Comparison of ENCODE assay signal across 8 mouse cellular contexts in the genomic region with DNA sequence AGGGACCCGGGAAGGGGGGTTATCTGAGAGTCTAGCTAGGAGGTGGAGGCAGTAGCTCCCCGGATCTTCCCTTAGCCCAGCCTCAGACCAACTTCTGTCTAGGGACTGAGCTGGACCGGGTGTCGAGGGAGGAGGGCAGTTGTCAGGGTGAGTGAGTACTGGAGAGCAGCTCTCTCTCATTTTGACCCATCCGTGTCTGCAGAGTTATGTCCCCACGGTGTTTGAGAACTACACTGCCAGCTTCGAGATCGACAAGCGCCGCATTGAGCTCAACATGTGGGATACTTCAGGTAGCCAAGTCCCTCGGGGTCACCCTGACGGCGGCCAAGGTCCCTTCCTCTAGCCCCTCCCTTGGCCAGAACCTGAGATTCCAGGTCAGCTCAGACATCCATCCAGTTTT. TPM values are rescaled to one million over a fixed set of nuclear protein-coding genes. Genes with fewer than 3 reads are reported as not detected.
DNase-seq lines count a peak whose midpoint lies in the region; ATAC-seq and TF ChIP-seq lines count a peak whose summit lies in the region.

No protein-coding gene starts in this region.

- H3K4me3 ChIP-seq in lung, postnatal 0 days (ENCODE audit: low read depth, low read length), result peak overlapping the region; percentile 77
- H3K4me3 ChIP-seq in forebrain, embryonic 14.5 days (ENCODE audit: low read depth, low read length), result peak overlapping the region; percentile 78
- H3K4me3 ChIP-seq in limb, embryonic 14.5 days (replicated peaks; ENCODE audit: low read length), result peak overlapping the region; percentile 70
- H3K4me3 ChIP-seq in stomach, embryonic 14.5 days (ENCODE audit: low read depth, low read length), result peak overlapping the region; percentile 71

- no peak for TF ChIP-seq POLR2A in limb, embryonic 14.5 days (IDR thresholded peaks at IDR 0.05; ENCODE audit: borderline replicate concordance, extremely low read depth, insufficient read depth, insufficient read length)

- 5% methylated on average over 13 of the region's 13 CpGs for WGBS in lung, postnatal 0 days
- 7% methylated on average over 13 of the region's 13 CpGs for WGBS in forebrain, embryonic 14.5 days
- WGBS in limb, embryonic 14.5 days, result 2% methylated on average over 13 of the region's 13 CpGs
- 3% methylated on average over 13 of the region's 13 CpGs for WGBS in stomach, embryonic 14.5 days

- TF ChIP-seq EP300 in lung, postnatal 0 days (IDR thresholded peaks at IDR 0.05), result no peak

- no peak for DNase-seq in lung, postnatal 0 days (ENCODE audit: low spot score)
- DNase-seq in lung, postnatal 14 days, result no peak
- no peak for DNase-seq in forebrain, embryonic 14.5 days (ENCODE audit: low spot score)
- no peak for DNase-seq in limb, embryonic 14.5 days (ENCODE audit: low spot score)
- DNase-seq in cerebellum, adult 11-12 months, result no peak
- no peak for DNase-seq in MN1 (ENCODE audit: low spot score)
- no peak for DNase-seq in layer of hippocampus, postnatal 14 days (ENCODE audit: low spot score in 2 of 2)

- H3K27ac ChIP-seq in lung, postnatal 0 days (ENCODE audit: low read length), result no peak overlapping the region
- H3K27ac ChIP-seq in forebrain, embryonic 14.5 days (ENCODE audit: low read depth, low read length), result peak overlapping the region; percentile 87
- H3K27ac ChIP-seq in limb, embryonic 14.5 days (replicated peaks; ENCODE audit: low read depth, low read length), result no peak overlapping the region
- no peak overlapping the region for H3K27ac ChIP-seq in stomach, embryonic 14.5 days (ENCODE audit: low read length)

- H3K9ac ChIP-seq in lung, postnatal 0 days (replicated peaks; ENCODE audit: low read depth), result peak overlapping the region; percentile 32; the same call in 1 of the 2 replicates
- H3K9ac ChIP-seq in forebrain, embryonic 14.5 days (ENCODE audit: low read length), result peak overlapping the region; percentile 88
- peak overlapping the region; percentile 61 for H3K9ac ChIP-seq in limb, embryonic 14.5 days (ENCODE audit: low read depth, low read length, severe bottlenecking)
- peak overlapping the region; percentile 61 for H3K9ac ChIP-seq in stomach, embryonic 14.5 days (replicated peaks; ENCODE audit: low read depth, low read length)

- H3K4me1 ChIP-seq in lung, postnatal 0 days (ENCODE audit: insufficient read depth, low read depth, low read length), result peaks cover 6% of the 10 kb centered on the region; the same call in 1 of the 2 replicates
- H3K4me1 ChIP-seq in forebrain, embryonic 14.5 days (ENCODE audit: control insufficient read depth, insufficient read depth, low read length), result peaks cover 26% of the 10 kb centered on the region
- peaks cover 19% of the 10 kb centered on the region for H3K4me1 ChIP-seq in limb, embryonic 14.5 days (ENCODE audit: control insufficient read depth, insufficient read depth, low read length)
- H3K4me1 ChIP-seq in stomach, embryonic 14.5 days (ENCODE audit: control insufficient read depth, insufficient read depth, low read length), result peaks cover 18% of the 10 kb centered on the region

- ATAC-seq in lung, postnatal 0 days, result no peak
- ATAC-seq in forebrain, embryonic 14.5 days, result no peak
- ATAC-seq in limb, embryonic 14.5 days (ENCODE audit: low FRiP score, low read depth), result no peak
- no peak for ATAC-seq in stomach, embryonic 14.5 days (ENCODE audit: insufficient number of reproducible peaks, insufficient read depth, low FRiP score, low read depth)

- TF ChIP-seq CTCF in lung, postnatal 0 days (IDR thresholded peaks at IDR 0.05), result no peak

- peak overlapping the region; percentile 98 for H3K4me2 ChIP-seq in lung, postnatal 0 days (replicated peaks; ENCODE audit: low read depth, low read length)
- peak overlapping the region; percentile 82 for H3K4me2 ChIP-seq in forebrain, embryonic 14.5 days (ENCODE audit: low read length)
- peak overlapping the region; percentile 95 for H3K4me2 ChIP-seq in limb, embryonic 14.5 days (replicated peaks; ENCODE audit: low read depth, low read length, severe bottlenecking)
- H3K4me2 ChIP-seq in stomach, embryonic 14.5 days (replicated peaks; ENCODE audit: low read depth, low read length), result peak overlapping the region; percentile 96

- no peaks in the 10 kb centered on the region for H3K9me3 ChIP-seq in lung, postnatal 0 days (ENCODE audit: low read length)
- no peaks in the 10 kb centered on the region for H3K9me3 ChIP-seq in forebrain, embryonic 14.5 days (replicated peaks; ENCODE audit: control insufficient read depth, low read length)
- H3K9me3 ChIP-seq in limb, embryonic 14.5 days (ENCODE audit: control insufficient read depth, low read length), result no peaks in the 10 kb centered on the region
- no peaks in the 10 kb centered on the region for H3K9me3 ChIP-seq in stomach, embryonic 14.5 days (ENCODE audit: control insufficient read depth, low read depth, low read length)

- no peaks in the 10 kb centered on the region for H3K36me3 ChIP-seq in lung, postnatal 0 days (ENCODE audit: insufficient read depth, low read length)
- peaks cover 15% of the 10 kb centered on the region; the same call in 1 of the 2 replicates for H3K36me3 ChIP-seq in forebrain, embryonic 14.5 days (ENCODE audit: control insufficient read depth, insufficient read depth, low read length)
- H3K36me3 ChIP-seq in limb, embryonic 14.5 days (ENCODE audit: control insufficient read depth, insufficient read depth, low read length), result no peaks in the 10 kb centered on the region
- H3K36me3 ChIP-seq in stomach, embryonic 14.5 days (ENCODE audit: control insufficient read depth, insufficient read depth, low read length), result no peaks in the 10 kb centered on the region

- no peaks in the 10 kb centered on the region for H3K27me3 ChIP-seq in lung, postnatal 0 days (replicated peaks; ENCODE audit: insufficient read depth, low read length)
- H3K27me3 ChIP-seq in forebrain, embryonic 14.5 days (replicated peaks; ENCODE audit: control insufficient read depth, insufficient read depth, low read length), result no peaks in the 10 kb centered on the region
- no peaks in the 10 kb centered on the region for H3K27me3 ChIP-seq in limb, embryonic 14.5 days (ENCODE audit: control insufficient read depth, insufficient read depth, low read length)
- H3K27me3 ChIP-seq in stomach, embryonic 14.5 days (ENCODE audit: control insufficient read depth, insufficient read depth, low read length), result no peaks in the 10 kb centered on the region

RNA-seq across cellular contexts. Expression of gene Vat1, which starts 2.7 kb away (rescaled TPM):
- 76.4 and 88.1 TPM in 2 replicates for polyA plus RNA-seq in lung, postnatal 0 days (2015; fragmentation: Nextera tagmentation; extraction: Ambion mirVana)
- polyA plus RNA-seq in forebrain, embryonic 14.5 days (2014; fragmentation: Nextera tagmentation; extraction: Ambion mirVana), result 77.5 and 85.7 TPM in 2 replicates
- 88.0 and 96.1 TPM in 2 replicates for polyA plus RNA-seq in limb, embryonic 14.5 days (2012; rRNA removed)
- polyA plus RNA-seq in limb, embryonic 14.5 days (2014; fragmentation: Nextera tagmentation; extraction: Ambion mirVana), result 56.1 and 63.3 TPM in 2 replicates
- 47.6 and 52.7 TPM in 2 replicates for polyA plus RNA-seq in stomach, embryonic 14.5 days (2014; fragmentation: Nextera tagmentation; extraction: Ambion mirVana)
- 10 to 100 TPM; 53.0 to 64.9 TPM for total RNA-seq in layer of hippocampus, postnatal 14 days (2021)

RNA-seq across cellular contexts. Expression of gene Rnd2, which starts 3.9 kb away (rescaled TPM):
- polyA plus RNA-seq in lung, postnatal 0 days (2015; fragmentation: Nextera tagmentation; extraction: Ambion mirVana), result 7.5 and 9.4 TPM in 2 replicates
- 98.7 and 131 TPM in 2 replicates for polyA plus RNA-seq in forebrain, embryonic 14.5 days (2014; fragmentation: Nextera tagmentation; extraction: Ambion mirVana)
- polyA plus RNA-seq in limb, embryonic 14.5 days (2012; rRNA removed), result 20.7 and 21.8 TPM in 2 replicates
- 8.4 and 10.4 TPM in 2 replicates for polyA plus RNA-seq in limb, embryonic 14.5 days (2014; fragmentation: Nextera tagmentation; extraction: Ambion mirVana)
- 11.6 and 14.2 TPM in 2 replicates for polyA plus RNA-seq in stomach, embryonic 14.5 days (2014; fragmentation: Nextera tagmentation; extraction: Ambion mirVana)
- total RNA-seq in layer of hippocampus, postnatal 14 days (2021), result 100 to 1,000 TPM; 210 to 231 TPM

RNA-seq across cellular contexts. Expression of gene Ifi35, which starts 20.5 kb away (rescaled TPM):
- 48.1 and 50.6 TPM in 2 replicates for polyA plus RNA-seq in lung, postnatal 0 days (2015; fragmentation: Nextera tagmentation; extraction: Ambion mirVana)
- 2.7 and 3.4 TPM in 2 replicates for polyA plus RNA-seq in forebrain, embryonic 14.5 days (2014; fragmentation: Nextera tagmentation; extraction: Ambion mirVana)
- polyA plus RNA-seq in limb, embryonic 14.5 days (2012; rRNA removed), result 13.1 and 15.2 TPM in 2 replicates
- polyA plus RNA-seq in limb, embryonic 14.5 days (2014; fragmentation: Nextera tagmentation; extraction: Ambion mirVana), result 16.1 and 16.7 TPM in 2 replicates
- 22.4 and 23.0 TPM in 2 replicates for polyA plus RNA-seq in stomach, embryonic 14.5 days (2014; fragmentation: Nextera tagmentation; extraction: Ambion mirVana)
- 1 to 10 TPM; 2.6 to 3.1 TPM for total RNA-seq in layer of hippocampus, postnatal 14 days (2021)

RNA-seq across cellular contexts. Expression of gene Rpl27, which starts 26.6 kb away (rescaled TPM):
- polyA plus RNA-seq in lung, postnatal 0 days (2015; fragmentation: Nextera tagmentation; extraction: Ambion mirVana), result 221 and 251 TPM in 2 replicates
- 281 and 371 TPM in 2 replicates for polyA plus RNA-seq in forebrain, embryonic 14.5 days (2014; fragmentation: Nextera tagmentation; extraction: Ambion mirVana)
- 1,216 and 1,303 TPM in 2 replicates for polyA plus RNA-seq in limb, embryonic 14.5 days (2012; rRNA removed)
- polyA plus RNA-seq in limb, embryonic 14.5 days (2014; fragmentation: Nextera tagmentation; extraction: Ambion mirVana), result 384 and 422 TPM in 2 replicates
- polyA plus RNA-seq in stomach, embryonic 14.5 days (2014; fragmentation: Nextera tagmentation; extraction: Ambion mirVana), result 373 and 398 TPM in 2 replicates
- 10 to 100 TPM; 45.9 to 49.9 TPM for total RNA-seq in layer of hippocampus, postnatal 14 days (2021)

RNA-seq across cellular contexts. Expression of gene Ptges3l, which starts 43.6 kb away (rescaled TPM):
- polyA plus RNA-seq in lung, postnatal 0 days (2015; fragmentation: Nextera tagmentation; extraction: Ambion mirVana), result 6.5 and 7.3 TPM in 2 replicates
- 1.2 TPM in 2 replicates for polyA plus RNA-seq in forebrain, embryonic 14.5 days (2014; fragmentation: Nextera tagmentation; extraction: Ambion mirVana)
- 23.7 and 27.5 TPM in 2 replicates for polyA plus RNA-seq in limb, embryonic 14.5 days (2012; rRNA removed)
- 13.9 and 20.5 TPM in 2 replicates for polyA plus RNA-seq in limb, embryonic 14.5 days (2014; fragmentation: Nextera tagmentation; extraction: Ambion mirVana)
- 18.0 and 24.1 TPM in 2 replicates for polyA plus RNA-seq in stomach, embryonic 14.5 days (2014; fragmentation: Nextera tagmentation; extraction: Ambion mirVana)
- 1 to 10 TPM; 3.2 to 4.8 TPM for total RNA-seq in layer of hippocampus, postnatal 14 days (2021)

Comparison
In these comparisons a context has a peak if more than half of its experiments do, and no peak if none do; other contexts are left out.
1. H3K9ac ChIP-seq: peak in every context shown above with its lines; median percentile 88 in forebrain, embryonic 14.5 days; 61 in limb, embryonic 14.5 days; 61 in stomach, embryonic 14.5 days; 32 in lung, postnatal 0 days.